Mouse (Mus musculus) stomach, postnatal 0 days (tissue): ENCODE measurements around the gene Pmf1.

Experiments
- CTCF ChIP-seq: IDR thresholded peaks from 2 replicates; pipeline ENCODE4 v1.5.1; 2016; ENCODE audit warnings: antibody characterized with exemption, low read depth, mild to moderate bottlenecking, moderate library complexity
- EP300 ChIP-seq: optimal IDR thresholded peaks from 2 replicates; pipeline ENCODE3; 2016; ENCODE audit warnings: antibody characterized with exemption

GRCm38 (mm10) chr3:88454762-88455587, 44.8 kb upstream of the Pmf1 start:
- TF ChIP-seq CTCF (no peak), EP300 (no peak)
